Mouse (Mus musculus) left cerebral cortex, postnatal 4 days (tissue): Measurements from ENCODE around the gene Cplx2. TPM values are rescaled to one million over a fixed set of nuclear protein-coding genes. Genes with fewer than 3 reads are reported as not detected.
A peak's percentile ranks its signal among the peaks of the same experiment; 100 is the strongest.

Source experiments
- DNase-seq: peaks from one replicate; pipeline ENCODE4 v3.0.0-alpha.2; 2022
- intact Hi-C: fragments of 180-260 bp; cut with DNase I; formaldehyde crosslinking; loops from one replicate; pipeline ENCODE4 v1.15.1; 2025
- total RNA-seq, 2 experiments: library from RNA; stranded (reverse); gene quantifications; 2 replicates each; pipeline ENCODE4 v1.2.3; 2021

The Cplx2 gene
- total RNA-seq, 2 experiments from 2014 or later: 451 to 461 TPM

DNA sequence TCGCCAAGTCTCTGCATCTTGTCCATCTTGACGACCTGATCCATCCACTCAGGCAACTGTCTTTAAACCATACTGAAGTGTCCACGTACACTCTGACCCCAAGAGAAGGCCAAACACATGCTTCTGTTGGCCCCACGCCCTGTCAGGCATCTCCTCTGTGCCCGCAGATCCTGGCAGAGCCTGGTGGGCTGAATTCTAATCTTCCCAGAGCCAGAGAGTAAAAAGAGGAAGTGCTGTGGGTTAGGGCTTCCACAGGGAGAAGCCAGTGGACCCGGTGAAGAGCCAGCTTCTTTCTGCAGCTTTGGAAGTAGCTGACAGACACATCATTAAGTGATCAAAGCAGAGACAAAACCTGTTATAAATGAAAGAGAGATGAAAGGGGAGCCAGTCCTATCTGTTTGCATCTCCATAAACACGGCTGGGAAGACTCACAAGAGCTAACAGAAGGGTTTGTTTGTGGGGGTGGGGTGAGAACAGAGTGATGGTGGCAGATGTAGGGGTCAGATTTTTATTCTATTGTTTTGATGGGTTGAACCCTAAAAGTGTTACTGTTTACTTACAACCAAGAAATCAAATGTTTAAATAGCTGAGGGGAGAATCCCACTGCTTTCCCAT is 29.5 kb downstream of the Cplx2 start:
- intact Hi-C loops: no loop called here
- DNase-seq: no peak

DNA sequence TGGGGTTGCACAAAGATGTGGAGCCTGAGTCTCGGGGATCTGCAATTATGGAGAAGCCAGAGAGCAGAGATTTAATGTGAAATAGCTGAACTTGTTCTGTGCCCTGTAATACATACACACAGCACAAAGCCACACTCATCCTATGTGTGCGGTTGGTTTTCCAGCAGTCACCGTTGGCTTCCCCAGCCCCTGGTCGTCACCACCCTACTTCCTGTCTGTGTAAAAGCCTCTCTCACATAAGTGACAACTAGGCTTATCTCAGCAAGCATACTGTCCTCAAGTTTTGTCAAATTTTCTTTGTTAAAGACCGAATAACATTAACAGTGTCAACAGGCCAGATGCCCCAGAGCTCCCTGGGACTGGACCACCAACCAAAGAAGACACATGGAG is 30.0 kb downstream of the Cplx2 start:
- DNase-seq: no peak
- intact Hi-C loops: no loop called here

DNA sequence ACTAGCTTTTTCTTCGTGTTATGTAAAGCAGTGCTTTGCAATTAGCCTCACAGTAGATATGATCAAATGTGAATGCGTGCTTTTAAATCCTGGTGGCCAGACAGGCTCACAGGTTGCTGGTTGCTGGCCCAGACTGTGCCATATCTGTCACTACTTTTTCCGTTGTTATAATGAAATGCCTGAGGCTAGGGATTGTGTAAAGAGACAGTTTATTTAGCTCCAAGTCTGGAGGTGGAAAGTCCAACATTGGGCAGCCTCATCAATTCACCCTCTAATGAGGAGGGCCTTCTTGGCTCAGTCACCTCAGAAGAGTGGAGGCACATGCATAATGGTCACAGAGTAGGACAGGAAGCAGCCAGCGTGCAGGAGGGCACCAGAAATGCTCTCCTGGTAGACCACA is 31.2 kb downstream of the Cplx2 start:
- DNase-seq: no peak
- intact Hi-C loops: no loop called here

DNA sequence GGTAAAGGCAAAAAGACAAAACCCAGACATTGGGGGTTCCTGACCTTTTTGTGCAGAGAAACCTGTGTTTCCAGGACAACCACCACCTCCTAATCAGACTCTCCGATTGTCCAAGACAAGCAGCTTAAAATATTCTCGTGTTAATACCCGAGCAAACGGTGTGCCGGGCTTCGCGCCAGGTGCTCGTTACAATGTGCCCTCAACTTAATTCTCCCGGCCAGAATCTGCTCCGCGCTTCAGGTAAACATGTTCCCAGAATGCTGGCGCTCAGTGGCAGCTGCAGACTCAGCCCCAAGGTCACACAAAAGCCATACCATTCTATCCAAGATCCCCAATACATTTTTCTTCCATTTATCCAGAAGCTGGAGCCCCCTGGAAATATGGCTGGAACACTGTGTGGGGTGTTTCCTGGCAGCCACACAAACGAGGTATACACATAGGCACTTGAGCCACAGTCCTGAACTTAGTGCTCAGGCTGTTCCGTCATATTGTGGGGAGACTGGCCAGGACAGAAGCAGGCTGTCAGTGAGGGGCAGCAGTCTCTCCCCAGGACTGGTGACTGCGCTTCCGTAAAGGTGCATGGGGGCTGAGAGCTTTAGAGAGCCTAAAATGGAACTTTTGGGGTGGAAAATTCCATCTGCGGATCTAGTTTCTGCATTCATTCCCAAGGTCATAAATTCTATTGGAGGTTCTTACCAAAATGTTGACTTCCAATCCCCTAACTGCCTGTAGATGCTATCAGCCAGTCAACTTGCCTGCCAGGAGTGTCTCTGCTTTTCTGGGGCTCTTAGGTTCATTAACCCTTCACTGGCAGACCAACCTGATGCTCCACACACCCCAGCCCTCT is 32.3 kb downstream of the Cplx2 start:
- DNase-seq: no peak
- intact Hi-C loops: no loop called here

GRCm38 (mm10) chr13:54404205-54404604 is 33.1 kb downstream of the Cplx2 start:
- DNase-seq: no peak
- intact Hi-C loops: no loop called here

- no peak for DNase-seq
- intact Hi-C loops: no loop called here
These were observed 34.7 kb downstream of the Cplx2 start for GRCm38 (mm10) chr13:54405805-54406204.

DNA sequence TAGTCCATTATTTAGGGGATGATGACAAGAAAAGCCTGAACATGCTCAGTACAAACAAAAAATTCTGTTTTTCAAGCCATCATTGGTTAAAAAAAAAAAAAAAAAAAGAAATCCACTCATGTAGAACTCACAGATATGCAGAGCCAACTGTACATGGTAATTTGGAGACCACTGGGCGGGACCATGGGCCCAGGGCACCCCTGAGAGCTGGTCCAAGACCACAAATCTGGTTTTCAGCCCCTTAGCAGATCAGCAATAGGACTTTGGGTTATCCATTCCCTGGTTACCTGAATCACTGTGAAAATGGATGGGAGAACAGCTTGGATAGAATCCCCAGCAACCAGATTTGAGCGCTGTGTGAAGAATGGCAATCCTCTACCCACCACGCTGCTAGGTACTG is 40.5 kb downstream of the Cplx2 start:
- DNase-seq: no peak
- intact Hi-C loops: no loop called here

DNA sequence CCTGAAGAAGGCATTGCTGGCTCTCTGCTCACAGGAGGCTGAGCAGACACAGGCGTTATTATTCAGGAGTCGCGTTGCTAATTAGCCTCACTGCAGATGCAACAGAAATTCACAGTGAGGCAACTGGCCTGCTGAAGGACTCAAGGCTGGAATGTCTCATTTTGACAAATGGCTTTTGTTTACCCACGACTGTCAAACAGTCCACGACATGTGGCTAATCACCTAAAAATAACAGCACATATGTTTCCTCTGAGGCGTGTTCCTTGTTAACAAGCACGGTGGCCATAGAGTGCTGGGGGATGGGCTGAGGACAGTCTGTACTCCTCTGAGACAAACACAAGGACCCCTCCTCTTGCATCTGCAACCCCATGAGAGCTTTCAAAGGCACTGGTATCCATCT is 41.1 kb downstream of the Cplx2 start:
- intact Hi-C loops: no loop called here
- DNase-seq: no peak

GRCm38 (mm10) chr13:54412721-54413120 is 41.6 kb downstream of the Cplx2 start:
- intact Hi-C loops: no loop called here
- no peak for DNase-seq

DNA sequence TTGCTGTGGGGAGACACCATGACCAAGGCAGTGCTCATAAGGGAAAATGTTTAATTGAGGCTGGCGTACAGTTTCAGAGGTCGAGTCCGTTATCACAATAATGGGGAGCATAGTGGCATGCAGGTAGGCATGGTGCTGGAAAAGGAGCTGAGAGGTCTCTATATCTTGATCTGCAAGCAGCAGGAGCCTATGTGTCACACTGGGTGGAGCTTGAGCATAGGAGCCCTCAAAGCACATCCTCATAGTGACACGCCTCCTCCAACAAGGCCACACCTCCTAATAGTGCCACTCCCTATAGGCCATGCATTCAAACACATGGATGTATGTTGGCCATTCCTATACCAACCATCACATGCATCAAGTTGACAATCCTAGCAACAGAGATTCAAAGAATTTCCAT is 43.9 kb downstream of the Cplx2 start:
- DNase-seq: no peak
- intact Hi-C loops: no loop called here

DNA sequence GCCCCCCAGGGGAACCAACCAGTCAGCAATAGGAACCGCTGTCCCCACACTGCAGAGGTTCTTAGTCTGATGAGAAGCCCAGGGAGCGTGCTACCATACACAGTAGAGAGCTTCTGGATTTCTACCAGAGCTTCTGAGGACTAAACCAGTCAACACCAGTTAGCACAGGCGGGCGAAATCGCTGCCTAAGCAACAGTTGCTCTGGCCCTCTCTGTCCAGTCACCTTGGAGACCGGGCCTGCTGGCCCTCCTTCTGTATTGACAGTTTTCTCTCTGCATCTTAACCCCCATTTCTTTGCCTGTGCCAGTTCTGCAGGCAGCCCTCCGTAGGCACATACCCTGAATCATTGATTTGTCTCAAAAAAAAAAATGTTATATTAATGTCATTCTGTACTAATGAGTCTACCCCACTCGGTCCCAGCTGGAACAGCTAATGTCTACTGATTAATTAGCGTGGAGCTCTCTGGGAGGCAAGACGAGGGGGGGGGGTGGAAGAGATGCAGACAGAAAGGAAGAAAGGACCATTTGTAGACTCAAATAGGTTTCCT is 47.7 kb downstream of the Cplx2 start:
- intact Hi-C loops: no loop called here
- DNase-seq: peak; percentile 51

DNA sequence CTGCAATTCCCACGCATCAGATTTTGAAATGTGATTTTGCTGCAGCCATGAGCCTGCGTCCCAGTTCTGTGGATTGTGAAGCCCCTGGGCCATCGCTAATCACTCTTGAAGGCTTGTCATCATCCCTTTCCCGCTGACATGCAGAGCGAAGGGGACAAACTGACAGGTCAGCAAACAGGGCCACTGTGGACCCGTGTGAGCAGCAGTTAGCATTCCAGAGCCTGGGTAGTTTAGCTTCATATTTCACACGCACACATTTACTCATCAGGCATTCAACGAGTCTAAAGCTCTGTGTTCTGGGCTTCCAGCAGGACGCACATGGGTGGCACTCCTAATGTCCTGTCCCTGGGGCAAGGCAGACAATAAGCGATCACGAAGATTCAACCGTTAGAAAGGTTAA is 49.1 kb downstream of the Cplx2 start:
- no peak for DNase-seq
- intact Hi-C loops: no loop called here

DNA sequence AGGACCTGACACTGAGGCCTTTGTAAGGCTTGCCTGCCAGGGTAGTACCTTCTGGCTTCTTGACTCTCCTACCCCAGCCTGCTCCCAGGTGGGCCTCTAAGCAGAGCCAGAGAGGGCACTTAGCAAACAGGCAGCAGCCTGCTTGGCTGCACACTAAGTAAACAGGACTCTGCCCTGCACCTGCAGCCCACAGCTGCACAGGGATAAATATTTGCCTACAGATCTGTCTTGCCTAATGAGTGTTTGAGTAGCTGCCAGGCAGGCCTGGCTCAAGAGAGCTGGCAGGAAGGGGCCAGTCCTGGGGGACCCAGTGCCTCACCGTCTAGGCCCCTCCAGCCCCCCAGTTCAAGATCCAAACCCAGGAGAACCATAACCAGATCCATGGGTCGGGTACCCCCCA is 54.1 kb downstream of the Cplx2 start:
- DNase-seq: no peak
- intact Hi-C loops: no loop called here

DNA sequence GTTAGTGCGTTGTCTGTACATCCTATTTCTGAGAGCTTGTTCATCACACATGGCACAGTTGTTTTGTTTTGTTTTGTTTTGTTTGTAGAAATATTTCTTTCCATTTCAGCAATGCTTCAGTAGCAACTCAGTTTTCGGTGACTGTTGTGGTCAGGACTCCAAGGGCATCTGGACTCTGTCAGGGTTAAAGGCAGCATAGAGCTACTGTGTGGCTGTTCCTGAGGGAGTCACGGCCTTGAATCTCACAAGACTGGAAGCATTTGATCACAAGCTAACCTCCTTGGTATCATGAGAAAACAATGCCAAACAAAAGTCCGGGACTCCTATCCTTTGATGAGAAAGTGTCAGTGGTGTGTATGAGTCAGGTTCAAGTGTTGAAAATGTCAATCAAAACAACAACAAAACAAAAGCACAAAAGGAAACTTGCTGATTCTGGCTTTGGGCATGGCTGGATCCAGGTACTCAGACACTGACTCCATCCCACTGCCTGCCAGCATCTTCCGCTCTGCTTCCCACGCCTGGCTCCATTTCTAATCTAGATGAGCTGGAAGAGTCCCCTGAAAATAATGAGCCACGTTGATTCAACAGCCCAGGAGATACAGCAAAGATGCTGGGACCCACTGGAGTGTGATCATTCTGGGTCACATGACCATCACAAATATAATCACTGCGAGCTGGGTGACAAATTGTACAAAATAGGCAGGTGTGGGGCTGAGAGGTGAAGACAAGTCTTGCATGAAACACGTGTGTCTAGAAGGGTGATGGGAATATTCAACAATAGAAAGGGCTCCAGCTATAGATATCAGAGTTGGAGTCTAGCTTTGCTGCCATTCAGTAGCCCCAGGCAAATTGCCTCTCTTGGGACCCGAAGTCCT is 55.9 kb downstream of the Cplx2 start:
- intact Hi-C loops: no loop called here
- DNase-seq: no peak

- no peak for DNase-seq
- intact Hi-C loops: no loop called here
These were observed 57.6 kb downstream of the Cplx2 start for GRCm38 (mm10) chr13:54428771-54429170.

DNA sequence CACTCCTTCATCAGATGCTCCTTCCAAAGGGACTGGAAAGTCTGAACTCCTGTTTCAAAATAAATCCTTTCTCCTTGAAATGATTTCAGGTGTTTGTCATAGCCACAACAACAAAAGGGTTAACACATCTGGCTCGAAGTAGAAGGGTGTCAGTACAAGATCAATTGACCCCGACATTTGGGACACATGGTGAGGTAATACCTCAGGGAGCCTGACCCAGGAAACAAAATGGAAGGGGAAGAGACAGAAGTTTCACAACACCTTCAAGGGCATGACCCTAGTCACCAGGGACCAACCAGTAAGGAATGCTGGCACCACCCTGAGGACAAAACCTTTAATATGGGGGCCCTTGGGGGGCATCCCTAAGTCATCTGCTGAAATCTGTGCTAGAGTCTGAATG is 58.9 kb downstream of the Cplx2 start:
- intact Hi-C loops: no loop called here

DNA sequence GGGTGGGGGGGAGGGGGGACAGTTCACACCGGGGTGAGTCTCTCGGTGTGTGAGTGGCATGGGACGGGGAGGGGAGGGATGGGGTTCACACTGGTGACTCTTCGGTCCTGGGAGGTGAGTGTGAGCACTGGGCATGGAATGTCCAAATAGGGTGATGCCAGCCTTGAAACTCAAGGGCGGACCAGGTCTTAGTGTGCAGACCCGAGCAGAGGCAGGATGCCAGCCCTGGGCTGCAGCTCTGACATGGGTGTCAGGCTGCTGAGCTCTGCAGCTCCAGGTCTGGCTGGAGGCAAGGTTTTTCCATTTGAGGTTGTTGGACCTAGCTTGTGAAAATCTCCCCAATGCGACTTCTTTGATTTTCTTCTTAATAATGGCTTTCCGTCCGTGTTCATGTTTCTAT is 60.0 kb downstream of the Cplx2 start:
- intact Hi-C loops: no loop called here
- DNase-seq: no peak

More for the DNA sequence above, 58.9 kb downstream of the Cplx2 start:
- DNase-seq: no peak
